In genomic region chr9:97449316-97450050, GRCm38 (mm10) we compare ENCODE assay signal across 12 mouse cellular contexts.
DNase-seq lines count a peak whose midpoint lies in the region; ATAC-seq and TF ChIP-seq lines count a peak whose summit lies in the region.
"Had no signal": no experiment of that assay in that cellular context is flagged by ENCODE, and none has a peak within 500 bp of the region (broad histone marks: within the 10 kb centered on the region; RNA-seq: fewer than 3 reads in every experiment).

No protein-coding gene starts in this region.

- TF ChIP-seq EP300 in liver, postnatal 0 days (IDR thresholded peaks at IDR 0.05; ENCODE audit: low read depth), result no peak

- ATAC-seq in forebrain, postnatal 0 days, result peak; percentile 72
- ATAC-seq in forebrain, embryonic 11.5 days (replicated peaks; ENCODE audit: low FRiP score), result no peak
- no peak for ATAC-seq in liver, embryonic 12.5 days
- no peak for ATAC-seq in liver, postnatal 0 days
- ATAC-seq: CD4-positive, CD25-positive, alpha-beta regulatory T cell, adult 4 months had no signal

- no peak overlapping the region for H3K4me2 ChIP-seq in forebrain, postnatal 0 days (ENCODE audit: low read depth)
- no peak overlapping the region for H3K4me2 ChIP-seq in forebrain, embryonic 11.5 days (ENCODE audit: low read depth, low read length, severe bottlenecking)
- no peak overlapping the region for H3K4me2 ChIP-seq in liver, embryonic 12.5 days
- no peak overlapping the region for H3K4me2 ChIP-seq in liver, postnatal 0 days (ENCODE audit: low read depth, low read length)
- H3K4me2 ChIP-seq: embryonic facial prominence, embryonic 12.5 days; liver, embryonic 13.5 days had no signal

- H3K36me3 ChIP-seq in forebrain, postnatal 0 days (ENCODE audit: insufficient read depth), result no peaks in the 10 kb centered on the region
- no peaks in the 10 kb centered on the region for H3K36me3 ChIP-seq in forebrain, embryonic 11.5 days (ENCODE audit: control insufficient read depth, insufficient read depth, low read length)
- no peaks in the 10 kb centered on the region for H3K36me3 ChIP-seq in liver, embryonic 12.5 days
- H3K36me3 ChIP-seq in liver, postnatal 0 days (replicated peaks; ENCODE audit: insufficient read depth, low read length), result no peaks in the 10 kb centered on the region
- H3K36me3 ChIP-seq: embryonic facial prominence, embryonic 12.5 days; liver, embryonic 13.5 days had no signal

- no peak overlapping the region for H3K27ac ChIP-seq in forebrain, postnatal 0 days (ENCODE audit: low read depth, low read length)
- H3K27ac ChIP-seq in forebrain, embryonic 11.5 days (ENCODE audit: low read depth, low read length), result no peak overlapping the region
- H3K27ac ChIP-seq in liver, embryonic 12.5 days, result no peak overlapping the region
- no peak overlapping the region for H3K27ac ChIP-seq in liver, postnatal 0 days (ENCODE audit: low read depth)
- H3K27ac ChIP-seq: embryonic facial prominence, embryonic 12.5 days; liver, embryonic 13.5 days had no signal

- no peaks in the 10 kb centered on the region for H3K27me3 ChIP-seq in forebrain, postnatal 0 days (ENCODE audit: insufficient read depth, low read length)
- H3K27me3 ChIP-seq in forebrain, embryonic 11.5 days (ENCODE audit: control insufficient read depth, insufficient read depth, low read length), result no peaks in the 10 kb centered on the region
- H3K27me3 ChIP-seq in liver, embryonic 12.5 days (replicated peaks), result no peaks in the 10 kb centered on the region
- no peaks in the 10 kb centered on the region for H3K27me3 ChIP-seq in liver, postnatal 0 days (ENCODE audit: insufficient read depth, low read length)
- H3K27me3 ChIP-seq: embryonic facial prominence, embryonic 12.5 days; liver, embryonic 13.5 days had no signal

- H3K4me1 ChIP-seq in forebrain, postnatal 0 days (ENCODE audit: insufficient read depth), result no peaks in the 10 kb centered on the region
- no peaks in the 10 kb centered on the region for H3K4me1 ChIP-seq in forebrain, embryonic 11.5 days (replicated peaks; ENCODE audit: control insufficient read depth, insufficient read depth, low read length)
- no peaks in the 10 kb centered on the region for H3K4me1 ChIP-seq in liver, embryonic 12.5 days
- no peaks in the 10 kb centered on the region for H3K4me1 ChIP-seq in liver, postnatal 0 days (ENCODE audit: insufficient read depth)
- H3K4me1 ChIP-seq: embryonic facial prominence, embryonic 12.5 days; liver, embryonic 13.5 days had no signal

- H3K4me3 ChIP-seq in forebrain, postnatal 0 days (ENCODE audit: low read depth, low read length), result no peak overlapping the region
- no peak overlapping the region for H3K4me3 ChIP-seq in forebrain, embryonic 11.5 days (ENCODE audit: low read depth, low read length)
- H3K4me3 ChIP-seq in liver, embryonic 12.5 days, result no peak overlapping the region
- H3K4me3 ChIP-seq in liver, postnatal 0 days (ENCODE audit: low read depth, low read length), result no peak overlapping the region
- H3K4me3 ChIP-seq: embryonic facial prominence, embryonic 12.5 days; liver, embryonic 13.5 days had no signal

- TF ChIP-seq CTCF in forebrain, postnatal 0 days (IDR thresholded peaks at IDR 0.05; ENCODE audit: low read depth), result no peak
- TF ChIP-seq CTCF in liver, postnatal 0 days (IDR thresholded peaks at IDR 0.05; ENCODE audit: low read depth), result no peak

- H3K9me3 ChIP-seq in forebrain, postnatal 0 days (ENCODE audit: low read length), result no peaks in the 10 kb centered on the region
- H3K9me3 ChIP-seq in forebrain, embryonic 11.5 days (ENCODE audit: control insufficient read depth, low read length), result no peaks in the 10 kb centered on the region
- no peaks in the 10 kb centered on the region for H3K9me3 ChIP-seq in liver, embryonic 12.5 days (replicated peaks)
- H3K9me3 ChIP-seq in liver, postnatal 0 days (ENCODE audit: low read length), result no peaks in the 10 kb centered on the region
- H3K9me3 ChIP-seq: embryonic facial prominence, embryonic 12.5 days; liver, embryonic 13.5 days had no signal

- no peak overlapping the region for H3K9ac ChIP-seq in forebrain, postnatal 0 days
- no peak overlapping the region for H3K9ac ChIP-seq in forebrain, embryonic 11.5 days (ENCODE audit: low read length)
- H3K9ac ChIP-seq in liver, embryonic 12.5 days, result no peak overlapping the region
- no peak overlapping the region for H3K9ac ChIP-seq in liver, postnatal 0 days (replicated peaks)
- H3K9ac ChIP-seq: embryonic facial prominence, embryonic 12.5 days; liver, embryonic 13.5 days had no signal

- peak; percentile 57 for DNase-seq in forebrain, postnatal 0 days
- no peak for DNase-seq in forebrain, embryonic 11.5 days (ENCODE audit: low spot score)
- DNase-seq in Muller cell, postnatal 12 days (ENCODE audit: inconsistent ontology term), result peak; percentile 6
- DNase-seq in cerebellum, adult 8-10 months, result peak; percentile 51
- DNase-seq in layer of hippocampus, adult 9-10 months (ENCODE audit: low spot score), result peak; percentile 49
- no peak for DNase-seq in liver, postnatal 0 days
- no peak for DNase-seq in testis, postnatal 10 days (ENCODE audit: low spot score)
- DNase-seq: kidney, postnatal 25 days; liver, embryonic 13.5 days had no signal

- WGBS in forebrain, postnatal 0 days, result 56% methylated on average over 13 of the region's 13 CpGs
- 88% methylated on average over 13 of the region's 13 CpGs for WGBS in forebrain, embryonic 11.5 days
- 69% methylated on average over 13 of the region's 13 CpGs for WGBS in liver, embryonic 12.5 days (ENCODE audit: insufficient replicate concordance)
- WGBS in liver, postnatal 0 days (ENCODE audit: insufficient replicate concordance), result 70% methylated on average over 13 of the region's 13 CpGs

Comparison
In these comparisons a context has a peak if more than half of its experiments do, and no peak if none do; other contexts are left out.
1. DNase-seq: peak in forebrain, postnatal 0 days (single experiment), Muller cell, postnatal 12 days (single experiment), cerebellum, adult 8-10 months (single experiment) and layer of hippocampus, adult 9-10 months (single experiment); none in forebrain, embryonic 11.5 days (single experiment), liver, postnatal 0 days (single experiment) and testis, postnatal 10 days (single experiment).